Mouse (Mus musculus) liver, embryonic 16.5 days (tissue): ENCODE measurements around the gene Washc4. TPM values are rescaled to one million over a fixed set of nuclear protein-coding genes. Genes with fewer than 3 reads are reported as not detected.

Source experiments
- ATAC-seq: fragments of 200-750 bp; cut with Nextera tagmentation; 2 replicates; pipeline ENCODE4 v1.8.0; 2017; ENCODE audit warnings: low read depth, mild to moderate bottlenecking, moderate number of reproducible peaks, moderate library complexity
- H3K27ac ChIP-seq: fragments of 300-500 bp; sonication (generic); 2 replicates; pipeline ENCODE4 v1.5.1; 2014; ENCODE audit warnings: mild to moderate bottlenecking, low read length
- H3K27me3 ChIP-seq: fragments of 300-500 bp; sonication (generic); 2 replicates; pipeline ENCODE4 v1.6.1; 2014; ENCODE audit warnings: low read depth, low read length, mixed read lengths; ENCODE audit not compliant: control insufficient read depth, insufficient read depth
- H3K36me3 ChIP-seq: fragments of 300-500 bp; sonication (generic); 2 replicates; pipeline ENCODE4 v1.6.1; 2014; ENCODE audit warnings: mild to moderate bottlenecking; ENCODE audit not compliant: control insufficient read depth, insufficient read depth
- H3K4me1 ChIP-seq: fragments of 300-500 bp; sonication (generic); 2 replicates; pipeline ENCODE4 v1.6.1; 2014; ENCODE audit warnings: low read depth, low read length, mixed read lengths; ENCODE audit not compliant: control insufficient read depth
- H3K4me2 ChIP-seq: fragments of 300-500 bp; sonication (generic); 2 replicates; pipeline ENCODE4 v1.6.1; 2014; ENCODE audit warnings: low read depth, low read length, mixed read lengths
- H3K4me3 ChIP-seq: fragments of 300-500 bp; sonication (generic); 2 replicates; pipeline ENCODE4 v1.5.1; 2014; ENCODE audit warnings: low read depth, mild to moderate bottlenecking, low read length
- H3K9ac ChIP-seq: fragments of 300-500 bp; sonication (generic); 2 replicates; pipeline ENCODE4 v1.6.1; 2014; ENCODE audit warnings: low read depth, low read length
- H3K9me3 ChIP-seq: fragments of 300-500 bp; sonication (generic); replicated peaks from 2 replicates; pipeline ENCODE4 v1.6.1; 2016; ENCODE audit warnings: low read length; ENCODE audit not compliant: control insufficient read depth
- WGBS: fragments of 180-500 bp; shearing (Covaris S2); extraction: QIAGEN DNeasy Blood & Tissue Kit; methylation state at CpG from one replicate; pipeline ENCODE4 v1.1.7; 2014; ENCODE audit not compliant: insufficient replicate concordance; 5-methylcytosine and 5-hydroxymethylcytosine counted together
- polyA plus RNA-seq: library from polyadenylated mRNA; unstranded; fragments of >200 nt; fragmentation: Nextera tagmentation; extraction: Ambion mirVana; gene quantifications from 2 replicates; pipeline ENCODE4 v1.2.1, GENCODE M21; 2015

Gene Washc4
- polyA plus RNA-seq, 1 experiment from 2014 or later = 9.2 TPM

DNA sequence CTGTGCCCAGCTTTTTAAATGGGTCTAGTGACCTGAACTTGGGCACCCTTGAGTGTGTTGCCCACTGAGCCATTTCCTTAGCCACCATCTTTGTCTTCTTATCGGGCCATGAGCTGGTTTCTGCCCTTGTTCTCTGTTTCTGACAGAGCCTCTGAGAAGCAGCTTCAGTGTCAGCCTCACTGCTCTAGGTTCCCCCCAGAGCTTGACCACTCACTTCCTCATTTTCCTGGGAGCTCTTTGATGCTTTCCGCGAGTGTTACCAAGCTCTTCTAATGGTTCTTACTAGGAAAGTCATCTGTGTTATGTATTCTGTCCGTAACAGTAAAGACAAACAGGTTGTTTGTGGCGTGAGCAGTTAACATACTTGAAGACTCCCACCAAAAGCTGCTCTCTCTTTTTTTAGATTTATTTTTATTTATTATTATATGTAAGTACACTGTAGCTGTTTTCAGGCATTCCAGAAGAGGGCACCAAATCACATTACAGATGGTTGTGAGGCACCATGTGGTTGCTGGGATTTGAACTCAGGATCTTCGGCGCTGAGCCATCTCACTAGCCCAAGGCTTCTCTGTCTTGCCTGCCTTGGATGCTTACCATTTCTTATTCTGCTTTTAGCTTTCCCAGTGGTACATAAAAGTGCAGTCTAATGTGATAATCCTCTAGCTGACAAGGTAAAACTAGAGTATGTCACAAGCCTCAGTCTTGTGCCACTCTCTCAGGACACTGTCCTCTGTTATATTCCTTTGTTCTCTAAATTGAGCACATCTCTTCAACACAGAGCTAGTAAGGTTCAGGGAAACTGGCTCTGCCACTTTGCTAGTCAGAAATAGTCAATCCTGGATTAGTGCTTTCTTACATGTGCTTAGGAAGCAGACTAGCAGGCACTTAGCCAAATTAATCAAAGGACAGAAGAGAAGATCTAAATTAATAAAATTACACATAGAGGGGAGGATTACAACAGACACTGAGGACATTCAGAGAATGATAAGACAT, 22.2 kb downstream of the Washc4 start:
- WGBS = 72% methylated on average over 7 of the region's 7 CpGs
- H3K27ac ChIP-seq = no peak overlapping the region
- no peak for ATAC-seq
- H3K4me1 ChIP-seq = no peaks in the 10 kb centered on the region
- H3K27me3 ChIP-seq = no peaks in the 10 kb centered on the region
- H3K4me2 ChIP-seq = no peak overlapping the region
- no peaks in the 10 kb centered on the region for H3K9me3 ChIP-seq
- no peak overlapping the region for H3K9ac ChIP-seq
- peaks cover 14% of the 10 kb centered on the region for H3K36me3 ChIP-seq
- H3K4me3 ChIP-seq = no peak overlapping the region

DNA sequence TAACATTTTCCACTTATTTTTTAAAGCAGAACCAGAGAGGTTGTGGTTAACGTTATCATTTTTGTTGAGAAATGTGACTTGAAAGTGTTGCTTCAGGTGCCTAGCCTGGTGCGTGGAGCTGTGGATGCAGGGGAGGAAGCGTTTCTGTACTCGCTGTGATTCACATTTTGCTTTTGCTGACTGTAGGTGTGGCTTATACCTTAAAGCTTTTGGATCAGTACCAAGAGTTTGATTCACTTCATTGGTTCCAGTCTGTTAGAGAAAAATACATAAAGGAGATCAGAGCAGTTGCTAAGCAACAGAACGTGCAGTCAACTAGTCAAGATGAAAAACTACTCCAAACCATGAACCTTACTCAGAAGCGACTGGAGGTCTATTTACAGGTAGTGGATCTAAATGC, 47.2 kb downstream of the Washc4 start:
- no peak overlapping the region for H3K9ac ChIP-seq
- H3K36me3 ChIP-seq = peaks cover 32% of the 10 kb centered on the region
- 80% methylated on average over 6 of the region's 6 CpGs for WGBS
- no peak for ATAC-seq
- no peak overlapping the region for H3K4me2 ChIP-seq
- H3K4me3 ChIP-seq = no peak overlapping the region
- no peaks in the 10 kb centered on the region for H3K27me3 ChIP-seq
- no peak overlapping the region for H3K27ac ChIP-seq
- no peaks in the 10 kb centered on the region for H3K9me3 ChIP-seq
- no peaks in the 10 kb centered on the region for H3K4me1 ChIP-seq

DNA sequence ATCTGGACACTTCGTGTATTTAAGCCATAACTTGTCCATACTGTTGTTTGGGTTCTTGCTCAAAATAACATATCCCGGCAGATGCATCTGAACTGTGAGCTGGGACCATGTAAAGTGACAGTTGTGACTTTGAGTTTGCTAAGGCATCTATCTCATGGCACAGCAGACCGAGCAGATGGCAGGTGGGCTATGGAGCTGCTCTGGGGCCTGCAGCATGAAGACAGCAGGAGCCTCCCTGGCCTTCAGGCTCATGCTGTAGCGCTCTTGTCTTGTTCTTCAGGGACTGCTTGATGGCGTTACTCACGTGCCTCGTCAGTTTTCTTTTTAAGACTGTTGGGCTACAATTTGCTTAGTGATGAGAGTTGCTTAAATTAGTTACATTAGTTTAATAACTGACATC, 49.1 kb downstream of the Washc4 start:
- peaks cover 22% of the 10 kb centered on the region for H3K36me3 ChIP-seq
- ATAC-seq = no peak
- H3K27me3 ChIP-seq = no peaks in the 10 kb centered on the region
- no peaks in the 10 kb centered on the region for H3K4me1 ChIP-seq
- 85% methylated on average over 7 of the region's 7 CpGs for WGBS
- H3K4me2 ChIP-seq = no peak overlapping the region
- H3K9ac ChIP-seq = no peak overlapping the region
- no peak overlapping the region for H3K4me3 ChIP-seq
- no peaks in the 10 kb centered on the region for H3K9me3 ChIP-seq
- H3K27ac ChIP-seq = no peak overlapping the region

DNA sequence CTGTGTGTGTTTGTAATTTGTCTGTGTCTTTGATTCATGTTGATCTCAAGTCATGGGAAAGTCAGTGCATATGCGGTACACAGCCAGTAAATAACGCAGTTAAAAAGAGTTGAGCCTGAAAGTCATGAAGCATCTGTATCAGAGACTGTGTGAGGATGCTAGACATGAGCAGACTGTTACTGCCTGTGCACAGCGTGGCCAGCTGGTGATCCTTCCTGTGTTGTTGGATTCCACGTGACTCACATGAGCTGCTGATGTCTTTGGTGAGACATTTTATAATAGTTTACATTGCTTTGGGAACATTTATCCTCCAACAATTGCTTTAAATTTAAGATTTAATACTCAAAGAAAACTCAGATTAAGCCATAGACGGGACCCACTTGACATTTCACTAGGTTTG, 51.0 kb downstream of the Washc4 start:
- no peak for ATAC-seq
- peaks cover 17% of the 10 kb centered on the region for H3K36me3 ChIP-seq
- H3K4me1 ChIP-seq = no peaks in the 10 kb centered on the region
- H3K27me3 ChIP-seq = no peaks in the 10 kb centered on the region
- H3K4me3 ChIP-seq = no peak overlapping the region
- no peak overlapping the region for H3K9ac ChIP-seq
- WGBS = 81% methylated on average over 5 of the region's 5 CpGs
- H3K27ac ChIP-seq = no peak overlapping the region
- H3K9me3 ChIP-seq = no peaks in the 10 kb centered on the region
- no peak overlapping the region for H3K4me2 ChIP-seq

DNA sequence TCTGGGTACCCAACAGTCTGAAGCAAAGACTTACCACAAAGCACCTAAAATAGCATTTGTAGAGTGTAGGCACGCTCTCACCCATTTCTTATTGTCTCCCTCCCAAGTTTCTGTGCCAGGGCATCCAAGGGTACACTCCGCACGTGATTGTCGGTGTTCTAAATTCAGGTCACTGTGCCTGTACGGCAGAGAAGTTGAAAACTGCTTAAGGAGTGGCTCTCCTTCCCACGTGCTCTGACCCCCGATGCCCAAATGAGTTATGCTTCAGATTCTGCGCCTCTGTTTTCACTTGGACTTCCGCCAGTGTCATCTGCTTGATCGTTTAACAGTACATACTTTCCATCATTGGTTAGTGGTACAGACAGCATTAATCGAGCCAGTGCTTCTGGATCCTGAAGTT, 57.1 kb downstream of the Washc4 start:
- ATAC-seq = no peak
- H3K4me2 ChIP-seq = no peak overlapping the region
- no peak overlapping the region for H3K9ac ChIP-seq
- no peak overlapping the region for H3K4me3 ChIP-seq
- H3K27me3 ChIP-seq = no peaks in the 10 kb centered on the region
- no peaks in the 10 kb centered on the region for H3K9me3 ChIP-seq
- WGBS = 83% methylated on average over 11 of the region's 11 CpGs
- H3K36me3 ChIP-seq = peaks cover 6% of the 10 kb centered on the region
- H3K27ac ChIP-seq = no peak overlapping the region
- H3K4me1 ChIP-seq = no peaks in the 10 kb centered on the region

DNA sequence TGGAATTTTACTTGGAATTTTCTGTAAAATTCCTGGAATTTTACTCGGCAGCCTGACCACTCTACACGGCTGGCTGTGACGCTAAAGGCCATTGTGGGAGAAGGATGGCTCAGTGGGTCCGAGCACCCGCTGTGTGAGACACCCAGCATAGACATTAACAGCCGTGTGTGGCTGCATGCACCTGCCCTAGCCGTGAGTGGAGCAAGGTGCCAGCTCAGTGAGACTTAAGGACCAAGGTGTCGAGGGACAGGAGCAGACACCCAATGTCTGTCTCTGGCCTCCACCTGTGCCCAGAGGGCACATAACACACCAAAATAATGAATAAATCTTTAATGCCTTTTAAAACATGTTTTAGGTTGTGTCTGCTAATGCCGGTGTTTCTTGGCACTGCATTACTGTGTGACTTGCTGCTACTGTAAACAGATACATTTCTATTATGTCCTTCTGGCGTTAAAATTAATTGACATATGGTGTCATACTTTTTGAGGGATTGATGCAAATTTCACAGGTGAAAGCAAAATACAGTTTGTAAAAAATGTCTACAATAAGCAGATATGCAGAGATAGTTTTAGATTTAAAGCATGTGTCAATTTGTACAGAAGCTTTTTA, 60.5 kb downstream of the Washc4 start:
- Histone ChIP-seq H3K27ac (no peak overlapping the region), H3K36me3 (peaks cover 6% of the 10 kb centered on the region), H3K9me3 (no peaks in the 10 kb centered on the region), H3K4me2 (no peak overlapping the region), H3K4me1 (no peaks in the 10 kb centered on the region), H3K27me3 (no peaks in the 10 kb centered on the region), H3K9ac (no peak overlapping the region), H3K4me3 (no peak overlapping the region)
- no peak for ATAC-seq
- 72% methylated on average over 10 of the region's 10 CpGs for WGBS

DNA sequence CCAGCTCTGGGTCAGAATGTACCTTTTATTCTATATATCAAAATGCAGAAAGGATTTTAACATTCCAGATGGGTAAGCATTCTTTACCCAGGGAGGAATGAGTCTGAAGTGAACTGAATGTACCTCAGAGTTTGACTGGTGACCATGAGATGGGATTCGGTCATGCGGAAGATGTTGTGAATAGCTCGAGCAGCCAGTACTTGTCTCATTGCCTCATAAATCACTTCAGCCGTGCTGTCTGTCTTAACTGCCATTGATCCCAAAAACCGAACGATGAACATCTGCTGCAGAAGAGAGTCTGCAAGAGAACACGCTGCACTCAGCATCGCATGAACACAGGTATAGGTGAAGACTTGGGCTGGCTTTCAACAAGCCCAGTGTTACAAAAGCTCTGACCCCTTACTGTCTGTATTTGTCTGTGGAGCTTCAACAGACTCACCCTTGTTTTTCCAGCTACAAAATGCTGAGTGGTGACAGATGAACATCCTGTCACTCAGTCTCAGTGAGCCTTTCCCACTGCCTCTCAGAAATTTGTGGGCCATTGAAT, 62.2 kb downstream of the Washc4 start:
- H3K36me3 ChIP-seq = peaks cover 3% of the 10 kb centered on the region
- no peaks in the 10 kb centered on the region for H3K27me3 ChIP-seq
- H3K27ac ChIP-seq = no peak overlapping the region
- no peak overlapping the region for H3K9ac ChIP-seq
- no peak overlapping the region for H3K4me3 ChIP-seq
- 77% methylated on average over 8 of the region's 8 CpGs for WGBS
- H3K4me2 ChIP-seq = no peak overlapping the region
- no peaks in the 10 kb centered on the region for H3K4me1 ChIP-seq
- H3K9me3 ChIP-seq = no peaks in the 10 kb centered on the region
- ATAC-seq = no peak

DNA sequence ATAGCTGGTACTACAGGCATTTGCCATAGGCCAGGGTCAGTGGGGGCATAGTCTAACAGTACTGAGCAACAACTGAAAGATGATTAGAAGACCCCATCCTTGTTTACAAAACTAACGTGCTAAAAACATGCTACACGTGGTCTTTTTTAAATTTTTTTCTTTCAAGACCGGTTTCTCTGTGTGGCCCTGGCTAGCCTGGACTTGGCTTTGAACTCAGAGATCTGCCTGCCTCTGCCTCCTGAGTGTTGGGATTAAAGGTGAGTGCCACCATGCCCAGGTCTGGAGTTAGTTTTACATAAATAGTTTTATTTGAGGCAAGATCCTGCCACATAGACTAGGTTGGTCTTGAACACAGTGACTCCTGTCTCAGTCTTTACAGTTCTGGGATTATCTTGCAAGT, 63.6 kb downstream of the Washc4 start:
- no peaks in the 10 kb centered on the region for H3K4me1 ChIP-seq
- no peaks in the 10 kb centered on the region for H3K27me3 ChIP-seq
- H3K9ac ChIP-seq = no peak overlapping the region
- no peaks in the 10 kb centered on the region for H3K9me3 ChIP-seq
- no peak overlapping the region for H3K4me3 ChIP-seq
- 73% methylated on average over 3 of the region's 3 CpGs for WGBS
- ATAC-seq = no peak
- H3K36me3 ChIP-seq = peaks cover 6% of the 10 kb centered on the region
- no peak overlapping the region for H3K27ac ChIP-seq
- no peak overlapping the region for H3K4me2 ChIP-seq

DNA sequence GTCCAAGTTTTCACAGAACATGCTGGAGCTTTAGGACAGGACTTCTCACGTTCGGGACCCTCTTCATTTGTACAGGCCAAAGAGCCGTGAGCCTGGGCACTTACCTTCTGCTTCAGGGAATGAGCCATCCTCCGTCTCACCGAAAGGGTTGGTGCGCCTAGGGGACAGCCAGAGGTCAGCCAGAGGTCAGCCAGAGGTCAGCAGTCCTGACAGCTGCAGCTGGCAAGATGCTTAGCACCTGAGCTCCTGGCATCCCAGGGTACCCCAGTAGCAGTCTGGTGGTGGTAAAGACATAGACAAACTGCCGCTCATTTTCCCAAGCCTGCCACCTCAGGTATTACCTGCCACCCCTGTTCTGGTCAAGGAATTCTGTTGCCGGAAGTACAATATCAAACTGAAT, 65.0 kb downstream of the Washc4 start:
- no peak overlapping the region for H3K4me2 ChIP-seq
- 73% methylated on average over 8 of the region's 8 CpGs for WGBS
- no peak overlapping the region for H3K27ac ChIP-seq
- no peak overlapping the region for H3K9ac ChIP-seq
- no peak overlapping the region for H3K4me3 ChIP-seq
- H3K9me3 ChIP-seq = no peaks in the 10 kb centered on the region
- no peaks in the 10 kb centered on the region for H3K27me3 ChIP-seq
- ATAC-seq = no peak
- no peaks in the 10 kb centered on the region for H3K4me1 ChIP-seq
- H3K36me3 ChIP-seq = peaks cover 6% of the 10 kb centered on the region
